Mouse (Mus musculus) lung, postnatal 0 days (tissue): ENCODE data around the gene Ctnnal1.

Source experiments
- CTCF ChIP-seq: IDR thresholded peaks from 2 replicates; pipeline ENCODE4 v1.5.1; 2016; ENCODE audit warnings: antibody characterized with exemption, mild to moderate bottlenecking
- EP300 ChIP-seq: IDR thresholded peaks from 2 replicates; pipeline ENCODE4 v1.6.1; 2016; ENCODE audit warnings: antibody characterized with exemption, mild to moderate bottlenecking, control low read depth

DNA sequence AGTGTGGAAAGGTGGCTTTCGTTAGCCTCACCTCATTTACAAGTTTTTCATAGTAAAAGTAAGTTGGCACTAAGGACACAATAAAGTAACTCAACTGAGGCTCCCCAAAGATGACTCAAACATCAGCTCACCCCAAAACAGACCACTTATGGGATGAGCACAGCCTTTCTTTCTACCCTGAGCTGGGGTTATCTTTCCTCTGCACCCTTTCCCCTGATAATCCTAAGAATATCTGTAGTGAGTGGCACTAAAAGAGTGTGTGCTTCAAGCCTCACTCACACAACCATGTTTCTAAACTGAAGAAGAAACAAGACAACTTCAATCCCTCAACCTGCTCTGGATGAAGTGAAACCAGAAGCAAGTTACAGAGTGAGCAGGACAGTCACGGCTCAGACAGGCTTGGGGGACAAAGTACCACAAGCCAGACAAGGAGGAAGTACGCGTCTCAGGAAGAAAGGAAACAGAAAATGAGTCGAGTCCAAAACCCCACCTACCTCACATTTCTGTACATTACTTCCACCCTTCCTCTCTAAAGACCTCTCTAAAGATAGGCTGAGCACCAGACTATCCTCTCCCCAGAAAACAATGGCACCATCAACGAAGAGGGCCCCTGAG lies 27.6 kb upstream of the Ctnnal1 start:
- TF ChIP-seq CTCF (no peak), EP300 (no peak)
